Mouse (Mus musculus): ENCODE results near the gene Dcdc2c.

DNA sequence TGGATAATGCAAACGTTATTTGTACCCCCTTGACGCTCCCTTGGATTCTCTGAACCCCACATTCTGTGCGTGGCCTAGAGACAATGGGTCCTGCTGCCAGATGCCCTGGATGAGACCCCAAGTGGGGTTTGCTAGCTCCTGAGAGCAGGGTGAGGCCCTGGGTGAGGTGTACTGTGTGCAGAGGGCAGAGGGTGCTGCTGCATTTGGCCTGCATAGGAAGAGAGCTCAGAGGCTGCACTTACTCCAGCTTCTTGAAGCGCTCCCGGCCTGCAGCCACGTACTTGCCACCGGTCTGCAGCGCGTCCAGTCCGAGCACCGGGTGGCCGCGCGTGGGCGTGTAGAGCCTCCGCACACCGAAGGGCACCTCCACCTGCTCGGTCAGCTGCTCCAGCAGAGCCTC lies 424 bp downstream of the Dcdc2c start:
- no peak for TF ChIP-seq CTCF (IDR thresholded peaks at IDR 0.05)
- no peak for TF ChIP-seq EP300 (IDR thresholded peaks at IDR 0.05)

Measured in lung, postnatal 0 days (tissue).